Mouse (Mus musculus): ENCODE data around the gene Sult4a1. TPM values are rescaled to one million over a fixed set of nuclear protein-coding genes. Genes with fewer than 3 reads are reported as not detected.

Sult4a1 gene
- polyA plus RNA-seq, 1 experiment from 2014 or later, result 0.80 TPM

GRCm38 (mm10) chr15:84096051-84096450 is 9.5 kb downstream of the Sult4a1 start:
- Histone ChIP-seq H3K4me3 (no peak overlapping the region), H3K4me2 (no peak overlapping the region), H3K27me3 (replicated peaks) (0 out of 2 replicates have a peak, but pooled peaks cover 2% of the 10 kb centered on the region), H3K4me1 (replicated peaks) (no peaks in the 10 kb centered on the region), H3K9me3 (replicated peaks) (no peaks in the 10 kb centered on the region), H3K27ac (ENCODE audit: poor library complexity, severe bottlenecking) (no peak overlapping the region), H3K36me3 (no peaks in the 10 kb centered on the region), H3K9ac (no peak overlapping the region)
- WGBS, result 73% methylated on average over 8 of the region's 8 CpGs
- no peak for ATAC-seq (ENCODE audit: insufficient number of reproducible peaks, low FRiP score)

GRCm38 (mm10) chr15:84094921-84095320 is 10.6 kb downstream of the Sult4a1 start:
- no peak overlapping the region for H3K4me3 ChIP-seq
- H3K9ac ChIP-seq, result no peak overlapping the region
- no peaks in the 10 kb centered on the region for H3K36me3 ChIP-seq
- no peaks in the 10 kb centered on the region for H3K9me3 ChIP-seq (replicated peaks)
- H3K4me1 ChIP-seq (replicated peaks), result no peaks in the 10 kb centered on the region
- no peak for ATAC-seq (ENCODE audit: insufficient number of reproducible peaks, low FRiP score)
- peaks cover 13% of the 10 kb centered on the region; the same call in 1 of the 2 replicates for H3K27me3 ChIP-seq (replicated peaks)
- WGBS, result 42% methylated on average over 7 of the region's 7 CpGs
- no peak overlapping the region for H3K4me2 ChIP-seq
- no peak overlapping the region for H3K27ac ChIP-seq (ENCODE audit: poor library complexity, severe bottlenecking)

- Histone ChIP-seq H3K9ac (no peak overlapping the region), H3K27ac (ENCODE audit: poor library complexity, severe bottlenecking) (no peak overlapping the region), H3K36me3 (no peaks in the 10 kb centered on the region), H3K4me1 (replicated peaks) (no peaks in the 10 kb centered on the region), H3K4me3 (no peak overlapping the region), H3K27me3 (replicated peaks) (peaks cover 42% of the 10 kb centered on the region), H3K4me2 (no peak overlapping the region), H3K9me3 (replicated peaks) (no peaks in the 10 kb centered on the region)
- 43% methylated on average over 9 of the region's 9 CpGs for WGBS
- no peak for ATAC-seq (ENCODE audit: insufficient number of reproducible peaks, low FRiP score)
Measured at GRCm38 (mm10) chr15:84086775-84087174, 18.8 kb downstream of the Sult4a1 start.

- 24% methylated on average over 12 of the region's 12 CpGs for WGBS
- Histone ChIP-seq H3K4me3 (no peak overlapping the region), H3K4me2 (no peak overlapping the region), H3K36me3 (no peaks in the 10 kb centered on the region), H3K9ac (no peak overlapping the region), H3K27me3 (replicated peaks) (peaks cover 42% of the 10 kb centered on the region), H3K9me3 (replicated peaks) (no peaks in the 10 kb centered on the region), H3K4me1 (replicated peaks) (no peaks in the 10 kb centered on the region), H3K27ac (ENCODE audit: poor library complexity, severe bottlenecking) (no peak overlapping the region)
- ATAC-seq (ENCODE audit: insufficient number of reproducible peaks, low FRiP score), result no peak
Measured at GRCm38 (mm10) chr15:84086364-84086763, 19.2 kb downstream of the Sult4a1 start.

- Histone ChIP-seq H3K27ac (ENCODE audit: poor library complexity, severe bottlenecking) (no peak overlapping the region), H3K9me3 (replicated peaks) (no peaks in the 10 kb centered on the region), H3K9ac (no peak overlapping the region), H3K4me3 (no peak overlapping the region), H3K36me3 (no peaks in the 10 kb centered on the region), H3K4me1 (replicated peaks) (no peaks in the 10 kb centered on the region), H3K4me2 (no peak overlapping the region), H3K27me3 (replicated peaks) (peaks cover 33% of the 10 kb centered on the region)
- WGBS, result 32% methylated on average over 7 of the region's 7 CpGs
- ATAC-seq (ENCODE audit: insufficient number of reproducible peaks, low FRiP score), result no peak
Measured at GRCm38 (mm10) chr15:84080069-84080468, 25.5 kb downstream of the Sult4a1 start.

- WGBS, result 77% methylated on average over 2 of the region's 2 CpGs
- H3K4me3 ChIP-seq, result no peak overlapping the region
- H3K9ac ChIP-seq, result no peak overlapping the region
- H3K36me3 ChIP-seq, result no peaks in the 10 kb centered on the region
- H3K27ac ChIP-seq (ENCODE audit: poor library complexity, severe bottlenecking), result no peak overlapping the region
- H3K27me3 ChIP-seq (replicated peaks), result peaks cover 39% of the 10 kb centered on the region
- H3K4me1 ChIP-seq (replicated peaks), result 0 out of 2 replicates have a peak, but pooled peaks cover 2% of the 10 kb centered on the region
- H3K4me2 ChIP-seq, result no peak overlapping the region
- no peaks in the 10 kb centered on the region for H3K9me3 ChIP-seq (replicated peaks)
- no peak for ATAC-seq (ENCODE audit: insufficient number of reproducible peaks, low FRiP score)
Measured at GRCm38 (mm10) chr15:84079519-84079918, 26.0 kb downstream of the Sult4a1 start.

- Histone ChIP-seq H3K9me3 (replicated peaks) (no peaks in the 10 kb centered on the region), H3K27ac (ENCODE audit: poor library complexity, severe bottlenecking) (no peak overlapping the region), H3K4me1 (replicated peaks) (0 out of 2 replicates have a peak, but pooled peaks cover 5% of the 10 kb centered on the region), H3K9ac (no peak overlapping the region), H3K27me3 (replicated peaks) (peaks cover 46% of the 10 kb centered on the region), H3K4me2 (no peak overlapping the region), H3K36me3 (no peaks in the 10 kb centered on the region), H3K4me3 (no peak overlapping the region)
- 76% methylated on average over 13 of the region's 13 CpGs for WGBS
- no peak for ATAC-seq (ENCODE audit: insufficient number of reproducible peaks, low FRiP score)
Measured at GRCm38 (mm10) chr15:84078667-84079066, 26.9 kb downstream of the Sult4a1 start.

GRCm38 (mm10) chr15:84077151-84077550 is 28.4 kb downstream of the Sult4a1 start:
- no peak overlapping the region for H3K27ac ChIP-seq (ENCODE audit: poor library complexity, severe bottlenecking)
- H3K27me3 ChIP-seq (replicated peaks), result peaks cover 61% of the 10 kb centered on the region
- H3K9me3 ChIP-seq (replicated peaks), result no peaks in the 10 kb centered on the region
- H3K4me1 ChIP-seq (replicated peaks), result 0 out of 2 replicates have a peak, but pooled peaks cover 5% of the 10 kb centered on the region
- 59% methylated on average over 17 of the region's 17 CpGs for WGBS
- no peak for ATAC-seq (ENCODE audit: insufficient number of reproducible peaks, low FRiP score)
- no peak overlapping the region for H3K4me2 ChIP-seq
- no peak overlapping the region for H3K9ac ChIP-seq
- no peaks in the 10 kb centered on the region for H3K36me3 ChIP-seq
- no peak overlapping the region for H3K4me3 ChIP-seq

GRCm38 (mm10) chr15:84074705-84075185 is 30.8 kb downstream of the Sult4a1 start:
- H3K27me3 ChIP-seq (replicated peaks), result peaks cover 83% of the 10 kb centered on the region
- no peak overlapping the region for H3K9ac ChIP-seq
- H3K27ac ChIP-seq (ENCODE audit: poor library complexity, severe bottlenecking), result no peak overlapping the region
- no peaks in the 10 kb centered on the region for H3K36me3 ChIP-seq
- no peak overlapping the region for H3K4me2 ChIP-seq
- 21% methylated on average over 17 of the region's 17 CpGs for WGBS
- H3K4me1 ChIP-seq (replicated peaks), result 0 out of 2 replicates have a peak, but pooled peaks cover 5% of the 10 kb centered on the region
- no peak overlapping the region for H3K4me3 ChIP-seq
- ATAC-seq (ENCODE audit: insufficient number of reproducible peaks, low FRiP score), result no peak
- H3K9me3 ChIP-seq (replicated peaks), result no peaks in the 10 kb centered on the region

- Histone ChIP-seq H3K9ac (no peak overlapping the region), H3K4me3 (no peak overlapping the region), H3K4me2 (peak overlapping the region; percentile 31; the same call in 1 of the 2 replicates), H3K4me1 (replicated peaks) (0 out of 2 replicates have a peak, but pooled peaks cover 5% of the 10 kb centered on the region), H3K9me3 (replicated peaks) (no peaks in the 10 kb centered on the region), H3K27ac (ENCODE audit: poor library complexity, severe bottlenecking) (no peak overlapping the region), H3K27me3 (replicated peaks) (peaks cover 83% of the 10 kb centered on the region), H3K36me3 (no peaks in the 10 kb centered on the region)
- 8% methylated on average over 15 of the region's 15 CpGs for WGBS
- ATAC-seq (ENCODE audit: insufficient number of reproducible peaks, low FRiP score), result no peak
Measured at GRCm38 (mm10) chr15:84073911-84074704, 31.4 kb downstream of the Sult4a1 start.

GRCm38 (mm10) chr15:84073058-84073457 is 32.5 kb downstream of the Sult4a1 start:
- no peak for ATAC-seq (ENCODE audit: insufficient number of reproducible peaks, low FRiP score)
- WGBS, result 18% methylated on average over 8 of the region's 8 CpGs
- H3K27ac ChIP-seq (ENCODE audit: poor library complexity, severe bottlenecking), result no peak overlapping the region
- no peak overlapping the region for H3K9ac ChIP-seq
- no peak overlapping the region for H3K4me3 ChIP-seq
- 0 out of 2 replicates have a peak, but pooled peaks cover 5% of the 10 kb centered on the region for H3K4me1 ChIP-seq (replicated peaks)
- H3K27me3 ChIP-seq (replicated peaks), result peaks cover 89% of the 10 kb centered on the region
- no peak overlapping the region for H3K4me2 ChIP-seq
- H3K9me3 ChIP-seq (replicated peaks), result no peaks in the 10 kb centered on the region
- H3K36me3 ChIP-seq, result no peaks in the 10 kb centered on the region

All from heart, embryonic 12.5 days (tissue).